Mouse (Mus musculus): ENCODE results near the gene Marveld3.

DNA sequence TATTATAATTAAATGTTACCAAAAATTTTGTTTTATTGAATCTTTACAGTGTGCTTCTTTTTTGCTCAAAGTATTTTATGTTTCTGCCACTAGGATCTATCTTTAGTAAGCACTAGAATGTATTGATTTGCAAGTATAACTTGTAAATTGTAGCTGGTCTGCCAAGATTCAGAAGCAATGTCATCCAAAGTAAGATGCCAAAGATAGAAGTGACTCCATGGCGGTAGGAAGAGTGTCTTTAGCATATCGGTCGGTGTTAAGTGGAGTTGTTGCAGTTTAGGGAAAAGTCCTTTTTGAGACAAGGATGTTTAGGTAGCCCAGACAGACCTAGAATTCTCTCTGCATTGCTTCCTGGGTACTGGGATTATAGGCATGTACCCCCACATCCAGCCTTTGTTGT lies 55.1 kb downstream of the Marveld3 start:
- TF ChIP-seq CTCF (IDR thresholded peaks at IDR 0.05; ENCODE audit: low read depth), result no peak
- no peak for TF ChIP-seq EP300 (IDR thresholded peaks at IDR 0.05; ENCODE audit: low read depth)
